Mouse (Mus musculus): ENCODE results near the gene Nfe2. TPM values are rescaled to one million over a fixed set of nuclear protein-coding genes. Genes with fewer than 3 reads are reported as not detected.

The Nfe2 gene
- polyA plus RNA-seq (2015; fragmentation: Nextera tagmentation; extraction: Ambion mirVana), result 0.63 and 0.92 TPM in 2 replicates

- Histone ChIP-seq H3K27me3 (replicated peaks) (0 out of 2 replicates have a peak, but pooled peaks cover 5% of the 10 kb centered on the region), H3K4me2 (peak within 1 kb of the TSS; percentile 2; the same call in 1 of the 2 replicates), H3K27ac (no peak within 1 kb of the TSS), H3K4me1 (peaks cover 6% of the 10 kb centered on the region), H3K9me3 (no peaks in the 10 kb centered on the region), H3K36me3 (replicated peaks) (no peaks in the 10 kb centered on the region), H3K4me3 (no peak within 1 kb of the TSS), H3K9ac (no peak within 1 kb of the TSS)
- 15% methylated on average over 15 of the region's 15 CpGs for WGBS
- no peak for ATAC-seq (replicated peaks)
These were observed at the start of gene Nfe2 for GRCm38 (mm10) chr15:103257790-103258728. Gene Nfe2 (minus strand): TSS chr15:103258403.

- H3K4me2 ChIP-seq, result peak overlapping the region; percentile 11; the same call in 1 of the 2 replicates
- peaks cover 46% of the 10 kb centered on the region for H3K4me1 ChIP-seq
These were observed 48.9 kb upstream of the Nfe2 start for GRCm38 (mm10) chr15:103307125-103307524.

GRCm38 (mm10) chr15:103305792-103306645, 47.8 kb upstream of the Nfe2 start:
- H3K4me1 ChIP-seq, result peaks cover 57% of the 10 kb centered on the region
- H3K4me2 ChIP-seq, result peak overlapping the region; percentile 67
- peak overlapping the region; percentile 37 for H3K4me3 ChIP-seq
- peak overlapping the region; percentile 98 for H3K27ac ChIP-seq
- no peaks in the 10 kb centered on the region for H3K27me3 ChIP-seq (replicated peaks)
- peak overlapping the region; percentile 61 for H3K9ac ChIP-seq
- ATAC-seq (replicated peaks), result no peak
- H3K9me3 ChIP-seq, result no peaks in the 10 kb centered on the region
- 33% methylated on average over 8 of the region's 8 CpGs for WGBS
- H3K36me3 ChIP-seq (replicated peaks), result no peaks in the 10 kb centered on the region

More at GRCm38 (mm10) chr15:103307125-103307524, 48.9 kb upstream of the Nfe2 start:
- no peaks in the 10 kb centered on the region for H3K9me3 ChIP-seq
- no peaks in the 10 kb centered on the region for H3K27me3 ChIP-seq (replicated peaks)
- no peak for ATAC-seq (replicated peaks)
- H3K27ac ChIP-seq, result peak overlapping the region; percentile 98
- no peak overlapping the region for H3K9ac ChIP-seq
- H3K4me3 ChIP-seq, result no peak overlapping the region
- H3K36me3 ChIP-seq (replicated peaks), result no peaks in the 10 kb centered on the region
- WGBS, result under 1% methylated on average over 7 of the region's 7 CpGs

- Histone ChIP-seq H3K9ac (peak overlapping the region; percentile 61), H3K27ac (peak overlapping the region; percentile 98), H3K4me3 (peak overlapping the region; percentile 40), H3K36me3 (replicated peaks) (no peaks in the 10 kb centered on the region), H3K4me1 (peaks cover 65% of the 10 kb centered on the region), H3K4me2 (peak overlapping the region; percentile 68), H3K9me3 (no peaks in the 10 kb centered on the region), H3K27me3 (replicated peaks) (no peaks in the 10 kb centered on the region)
- under 1% methylated on average over 71 of the region's 71 CpGs for WGBS
- peak; percentile 96 for ATAC-seq (replicated peaks)
These were observed 47.0 kb upstream of the Nfe2 start for GRCm38 (mm10) chr15:103305070-103305678.

- Histone ChIP-seq H3K4me3 (peak overlapping the region; percentile 40), H3K27ac (peak overlapping the region; percentile 98), H3K27me3 (replicated peaks) (no peaks in the 10 kb centered on the region), H3K9me3 (no peaks in the 10 kb centered on the region), H3K4me1 (peaks cover 71% of the 10 kb centered on the region), H3K36me3 (replicated peaks) (no peaks in the 10 kb centered on the region), H3K9ac (peak overlapping the region; percentile 54), H3K4me2 (peak overlapping the region; percentile 68)
- ATAC-seq (replicated peaks), result peak; percentile 7
- under 1% methylated on average over 9 of the region's 9 CpGs for WGBS
These were observed 46.4 kb upstream of the Nfe2 start for GRCm38 (mm10) chr15:103304616-103304969.

GRCm38 (mm10) chr15:103303916-103304615, 45.9 kb upstream of the Nfe2 start:
- Histone ChIP-seq H3K36me3 (replicated peaks) (no peaks in the 10 kb centered on the region), H3K4me3 (peak overlapping the region; percentile 40), H3K27me3 (replicated peaks) (no peaks in the 10 kb centered on the region), H3K4me2 (peak overlapping the region; percentile 68), H3K9me3 (no peaks in the 10 kb centered on the region), H3K4me1 (peaks cover 76% of the 10 kb centered on the region), H3K27ac (peak overlapping the region; percentile 98), H3K9ac (peak overlapping the region; percentile 54; the same call in 1 of the 2 replicates)
- WGBS, result 9% methylated on average over 8 of the region's 8 CpGs
- no peak for ATAC-seq (replicated peaks)

GRCm38 (mm10) chr15:103302341-103303021, 44.3 kb upstream of the Nfe2 start:
- Histone ChIP-seq H3K4me2 (no peak overlapping the region), H3K9me3 (no peaks in the 10 kb centered on the region), H3K27ac (peak overlapping the region; percentile 98), H3K4me1 (peaks cover 90% of the 10 kb centered on the region), H3K27me3 (replicated peaks) (no peaks in the 10 kb centered on the region), H3K36me3 (replicated peaks) (no peaks in the 10 kb centered on the region), H3K9ac (0 out of 2 replicates have a peak overlapping the region, but pooled peaks have one; percentile 2), H3K4me3 (no peak overlapping the region)
- 41% methylated on average over 6 of the region's 6 CpGs for WGBS
- no peak for ATAC-seq (replicated peaks)

- WGBS, result 31% methylated on average over 5 of the region's 5 CpGs
- no peaks in the 10 kb centered on the region for H3K9me3 ChIP-seq
- H3K27ac ChIP-seq, result peak overlapping the region; percentile 98
- H3K4me2 ChIP-seq, result no peak overlapping the region
- no peak for ATAC-seq (replicated peaks)
- no peak overlapping the region for H3K4me3 ChIP-seq
- H3K27me3 ChIP-seq (replicated peaks), result no peaks in the 10 kb centered on the region
- H3K9ac ChIP-seq, result 0 out of 2 replicates have a peak overlapping the region, but pooled peaks have one; percentile 2
- peaks cover 91% of the 10 kb centered on the region for H3K4me1 ChIP-seq
- H3K36me3 ChIP-seq (replicated peaks), result no peaks in the 10 kb centered on the region
These were observed 43.5 kb upstream of the Nfe2 start for GRCm38 (mm10) chr15:103301547-103302340.

GRCm38 (mm10) chr15:103301046-103301445, 42.8 kb upstream of the Nfe2 start:
- Histone ChIP-seq H3K36me3 (replicated peaks) (no peaks in the 10 kb centered on the region), H3K4me1 (peaks cover 90% of the 10 kb centered on the region), H3K27ac (peak overlapping the region; percentile 98), H3K4me3 (no peak overlapping the region), H3K9ac (no peak overlapping the region), H3K9me3 (no peaks in the 10 kb centered on the region), H3K27me3 (replicated peaks) (no peaks in the 10 kb centered on the region), H3K4me2 (no peak overlapping the region)
- ATAC-seq (replicated peaks), result no peak
- 16% methylated on average over 2 of the region's 2 CpGs for WGBS

GRCm38 (mm10) chr15:103300560-103300959, 42.4 kb upstream of the Nfe2 start:
- peak overlapping the region; percentile 26 for H3K4me3 ChIP-seq
- no peak for ATAC-seq (replicated peaks)
- H3K36me3 ChIP-seq (replicated peaks), result no peaks in the 10 kb centered on the region
- WGBS, result 3% methylated on average over 2 of the region's 2 CpGs
- H3K9me3 ChIP-seq, result no peaks in the 10 kb centered on the region
- no peaks in the 10 kb centered on the region for H3K27me3 ChIP-seq (replicated peaks)
- H3K4me2 ChIP-seq, result peak overlapping the region; percentile 52
- peaks cover 88% of the 10 kb centered on the region for H3K4me1 ChIP-seq
- H3K27ac ChIP-seq, result peak overlapping the region; percentile 98
- peak overlapping the region; percentile 44 for H3K9ac ChIP-seq

All from midbrain, embryonic 15.5 days (tissue).